Mouse (Mus musculus) left cerebral cortex, adult 18-20 months (tissue): ENCODE measurements around the gene Ppm1h. TPM values are rescaled to one million over a fixed set of nuclear protein-coding genes. Genes with fewer than 3 reads are reported as not detected.

Experiments used
- DNase-seq, 2 experiments: peaks; one replicate each; pipeline ENCODE4 v3.0.0; 2021 to 2022; ENCODE audit warnings: low spot score in 2 of 2, mixed read lengths in 1 of 2
- total RNA-seq, 2 experiments: library from RNA; stranded (reverse); gene quantifications; 2 replicates each; pipeline ENCODE4 v1.2.3; 2021

The Ppm1h gene
- total RNA-seq, 2 experiments from 2014 or later, result 87.4 to 88.5 TPM

DNA sequence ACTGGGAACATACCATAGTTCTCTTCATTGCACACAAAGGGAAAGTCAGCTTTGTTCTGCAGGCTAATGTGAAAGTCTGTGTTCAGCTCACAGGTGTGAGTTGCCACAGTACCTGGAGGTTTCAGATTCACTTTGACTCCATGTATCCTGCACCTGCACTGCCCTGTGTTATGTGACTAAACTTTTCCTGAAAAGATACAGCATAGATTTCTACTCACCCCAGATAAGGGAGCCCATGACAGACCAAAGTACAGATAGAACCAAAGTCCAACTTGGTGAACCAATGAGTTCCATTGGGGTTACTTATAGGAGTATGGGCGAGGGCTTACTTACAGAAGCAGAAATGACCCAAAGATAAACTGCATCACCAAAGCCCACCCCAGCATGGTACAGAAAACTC, 17.8 kb downstream of the Ppm1h start:
- DNase-seq, result no peak

DNA sequence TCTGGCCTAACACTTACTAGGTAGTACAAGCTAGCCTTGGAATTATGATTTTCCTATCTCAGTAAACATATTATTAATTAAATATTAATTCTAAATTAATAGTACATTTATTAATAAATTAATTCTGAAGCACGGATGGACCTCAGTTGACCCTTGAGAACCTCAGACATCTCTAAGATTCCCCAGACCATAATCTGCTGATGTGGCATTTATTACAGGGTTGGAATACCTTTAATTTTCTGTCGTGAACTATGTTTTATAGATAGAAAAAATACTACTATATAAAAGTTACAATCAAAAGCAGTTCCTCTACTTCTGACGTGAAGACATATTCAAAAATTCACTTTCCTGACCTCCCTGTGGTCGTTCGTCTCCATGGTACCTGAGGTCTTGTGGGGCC, 19.8 kb downstream of the Ppm1h start:
- DNase-seq, result no peak

DNA sequence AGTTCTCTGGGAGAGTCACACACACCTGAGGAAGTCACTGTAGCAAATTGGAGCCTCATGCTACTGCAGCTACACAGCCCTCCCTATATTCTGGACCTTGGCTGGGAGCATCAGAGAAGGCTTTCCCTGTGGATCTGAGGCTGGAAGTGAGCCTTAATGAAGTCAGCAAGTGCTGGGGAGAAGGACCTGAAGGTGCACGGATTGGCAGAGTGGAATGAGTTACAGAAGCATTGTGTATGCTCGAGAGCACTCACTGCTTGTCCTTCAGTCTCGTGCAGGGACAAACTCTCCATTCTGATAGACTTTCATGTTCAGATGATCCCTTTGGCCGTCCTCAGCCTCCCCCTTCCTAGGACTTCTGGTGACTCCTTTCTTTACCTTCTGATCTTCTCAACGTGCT, 26.3 kb downstream of the Ppm1h start:
- no peak for DNase-seq

DNA sequence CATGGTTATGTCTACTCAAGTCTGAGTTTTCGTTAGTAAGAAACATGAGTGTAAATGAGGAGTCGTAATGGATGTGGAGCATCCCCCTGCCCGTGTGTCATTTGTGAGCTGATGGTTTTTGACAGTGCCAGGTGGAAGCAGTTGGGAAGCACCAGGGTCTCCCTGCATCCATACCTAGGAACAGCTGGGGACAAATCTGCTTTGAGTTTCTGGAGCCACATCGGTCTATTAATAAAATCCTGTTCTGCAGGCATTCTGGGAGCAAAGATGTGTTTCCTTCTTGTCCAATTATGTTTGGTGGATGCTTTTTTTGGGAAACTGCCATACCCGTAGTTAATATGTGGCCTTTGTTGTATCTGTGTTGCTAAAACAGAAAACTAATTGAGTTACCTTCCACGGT, 26.9 kb downstream of the Ppm1h start:
- DNase-seq, result no peak

DNA sequence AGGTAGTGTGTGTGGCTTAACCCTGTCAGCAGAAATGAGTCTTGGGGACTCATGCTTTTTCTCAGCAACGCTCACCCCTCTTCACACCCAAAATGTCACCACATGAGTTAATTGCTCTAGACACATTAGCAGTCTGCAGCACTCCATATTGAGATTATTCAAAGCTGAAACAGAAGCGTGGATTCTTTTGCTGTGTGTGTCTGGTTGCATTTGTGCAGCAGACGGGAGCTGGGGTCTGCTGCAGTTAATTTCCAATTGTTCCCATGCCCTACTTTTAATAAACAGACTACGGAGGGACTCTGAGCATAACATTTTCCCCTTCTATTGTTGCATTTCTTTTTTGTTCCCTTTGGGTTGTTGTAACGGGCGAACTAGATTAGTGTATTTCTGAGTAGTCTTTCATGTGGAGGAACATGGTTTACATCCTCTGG, 32.8 kb downstream of the Ppm1h start:
- no peak for DNase-seq

DNA sequence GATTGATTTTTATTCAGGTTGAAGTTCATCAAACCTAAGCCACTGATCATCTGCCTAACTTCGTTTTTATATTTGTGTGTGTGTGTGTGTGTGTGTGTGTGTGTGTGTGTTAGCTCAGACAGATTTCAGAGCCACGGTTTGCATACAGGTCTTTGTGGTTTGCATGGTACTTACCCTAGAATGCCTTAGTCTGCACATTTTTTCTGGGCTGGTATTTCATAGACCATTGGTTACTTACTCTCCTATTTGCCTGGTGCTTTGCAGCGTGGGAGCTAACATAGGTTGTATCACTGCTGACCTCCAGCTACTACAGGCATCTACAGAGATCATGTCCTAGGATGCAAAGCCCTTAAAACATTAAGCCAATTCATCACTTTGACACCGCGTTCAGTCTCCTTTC, 33.7 kb downstream of the Ppm1h start:
- no peak for DNase-seq

DNA sequence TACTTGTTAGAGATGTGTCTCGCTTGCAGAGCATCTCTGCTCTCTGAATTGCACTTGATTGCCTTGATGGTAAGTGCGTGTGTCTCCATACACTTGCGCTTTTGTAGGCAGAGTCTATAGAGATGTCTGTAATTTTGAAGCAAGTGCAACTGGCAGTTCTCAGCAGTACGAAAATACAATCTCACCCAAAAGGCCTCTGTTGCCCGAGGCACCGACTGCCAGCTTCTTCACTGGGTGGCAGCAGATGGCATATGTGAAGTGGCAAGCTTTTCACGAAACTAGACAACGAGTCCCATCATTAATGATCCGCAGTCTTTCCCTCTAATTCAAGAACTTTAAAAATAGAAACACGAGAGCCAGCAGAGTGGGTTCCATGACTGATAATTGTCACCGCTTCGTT, 37.3 kb downstream of the Ppm1h start:
- DNase-seq, result no peak

DNA sequence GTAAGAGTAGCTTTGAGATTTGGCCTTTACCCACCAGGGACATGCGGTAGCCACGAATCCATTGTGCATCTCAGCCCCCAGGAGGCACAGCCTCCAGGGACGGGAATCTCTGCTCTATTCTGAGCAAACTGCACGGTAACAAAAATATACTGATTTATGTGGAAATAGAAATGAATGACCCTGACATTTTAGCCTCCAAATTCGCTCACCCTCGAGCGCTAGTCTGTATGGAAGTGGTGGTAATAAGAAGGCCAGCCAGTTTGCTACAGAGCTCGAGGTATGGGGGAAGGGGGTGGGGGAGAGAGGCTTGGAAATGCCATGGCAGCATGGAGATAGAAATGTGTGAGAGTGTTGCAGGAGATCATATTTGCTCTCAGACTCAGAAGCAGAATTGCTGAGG, 37.7 kb downstream of the Ppm1h start:
- DNase-seq, result no peak

DNA sequence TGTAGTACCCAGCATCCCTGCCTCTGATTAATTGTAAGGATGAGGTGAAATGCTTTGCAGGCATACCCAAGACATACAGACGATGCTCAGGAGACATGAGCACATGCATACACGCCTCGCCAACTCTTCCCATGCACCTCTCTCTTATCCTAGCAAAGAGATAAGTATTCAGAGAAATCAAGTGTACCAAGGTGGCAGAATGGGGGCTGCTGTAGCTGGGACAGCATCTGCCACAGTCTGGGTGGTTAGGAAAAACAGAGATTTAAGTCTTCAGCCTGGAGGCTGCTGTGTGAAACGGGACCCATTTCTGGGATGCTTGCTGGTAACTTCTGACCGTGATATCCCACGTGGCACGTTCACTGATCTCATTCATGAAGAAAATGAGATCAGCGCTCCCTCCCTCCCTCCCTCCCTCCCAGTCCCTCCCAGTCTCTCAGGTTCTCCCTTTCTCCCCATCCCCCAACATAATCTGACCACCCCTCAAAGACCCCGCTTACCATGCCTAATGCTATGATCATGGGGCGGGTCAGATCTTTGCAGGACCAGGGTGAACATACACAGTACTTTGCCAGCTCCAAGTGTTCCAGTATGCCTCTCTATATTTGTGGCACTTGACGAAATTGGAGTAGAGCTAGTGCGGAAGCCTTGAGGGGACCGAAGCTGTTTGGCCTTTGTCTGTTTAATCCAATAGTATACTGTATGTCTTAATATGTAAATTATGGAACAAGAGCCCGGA, 38.3 kb downstream of the Ppm1h start:
- no peak for DNase-seq

DNA sequence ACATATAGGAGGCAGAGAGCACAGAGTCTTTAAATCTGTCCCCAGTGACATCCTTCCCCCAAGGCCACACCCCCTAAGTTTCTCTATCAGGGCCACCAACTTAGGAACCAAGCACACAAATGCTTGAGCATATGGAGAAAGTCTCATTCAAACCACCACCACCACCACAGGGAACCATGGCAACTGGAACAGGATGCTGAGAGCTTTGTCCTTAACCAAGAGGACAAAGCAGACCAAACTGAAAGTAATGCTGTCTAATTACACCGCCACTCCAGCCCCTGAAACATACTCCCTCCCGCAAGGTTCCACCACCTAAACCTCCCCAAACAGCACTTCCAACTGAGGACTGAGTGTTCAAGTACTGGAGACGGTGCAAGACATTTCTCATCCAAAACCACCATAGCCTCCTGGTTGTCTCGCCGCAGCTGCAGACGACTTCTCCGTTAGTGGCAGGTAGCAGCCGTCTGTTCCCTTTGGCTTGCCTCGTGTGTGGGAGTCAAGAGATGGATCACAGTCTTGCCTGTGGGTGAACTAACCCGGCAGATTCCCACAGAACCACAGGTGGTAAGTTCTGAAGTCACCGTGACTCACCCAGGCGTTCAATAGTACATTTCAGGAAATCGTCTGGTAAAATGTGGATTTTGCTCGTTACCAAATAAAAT, 39.3 kb downstream of the Ppm1h start:
- DNase-seq, result peak; percentile 62 to 68

DNA sequence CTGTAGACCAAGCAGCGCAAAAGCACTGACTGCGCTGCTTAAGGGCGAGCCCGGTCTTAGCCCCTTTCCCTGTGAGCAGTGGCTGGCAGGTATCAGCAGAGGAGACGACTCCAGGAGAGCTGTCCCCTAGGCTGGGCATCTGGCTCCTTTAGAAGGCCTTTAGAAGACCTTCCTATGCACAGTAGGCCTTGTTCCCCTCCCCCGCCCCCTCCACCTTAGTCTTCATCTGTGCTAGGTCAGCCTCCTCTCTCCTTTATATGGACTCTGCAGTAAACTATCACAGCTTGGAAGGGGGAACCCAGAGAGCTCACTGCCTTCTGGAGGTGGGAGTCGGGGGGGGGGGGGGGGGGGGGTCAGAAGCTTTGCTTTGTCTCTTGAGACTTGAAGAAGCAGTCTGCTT, 40.4 kb downstream of the Ppm1h start:
- DNase-seq, result no peak

DNA sequence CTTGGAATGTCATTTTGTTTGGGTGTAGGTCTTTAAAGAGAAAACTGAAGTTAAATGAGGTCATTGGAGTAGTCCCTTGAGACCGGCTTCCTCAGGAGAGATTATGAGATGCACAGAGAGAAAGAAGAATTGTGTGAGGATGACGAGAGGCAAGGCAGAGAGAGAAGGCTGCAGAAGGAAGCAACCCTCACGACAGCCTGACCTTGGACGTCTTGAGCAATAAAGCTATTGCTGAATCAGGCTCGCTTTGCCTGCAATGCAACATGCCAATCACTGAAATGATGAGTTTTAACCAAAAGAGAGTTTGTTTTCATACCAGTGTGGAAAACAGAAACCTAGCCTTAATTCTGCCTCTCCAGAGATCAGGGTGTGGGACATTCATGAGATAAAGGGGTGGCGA, 43.5 kb downstream of the Ppm1h start:
- DNase-seq, result no peak

DNA sequence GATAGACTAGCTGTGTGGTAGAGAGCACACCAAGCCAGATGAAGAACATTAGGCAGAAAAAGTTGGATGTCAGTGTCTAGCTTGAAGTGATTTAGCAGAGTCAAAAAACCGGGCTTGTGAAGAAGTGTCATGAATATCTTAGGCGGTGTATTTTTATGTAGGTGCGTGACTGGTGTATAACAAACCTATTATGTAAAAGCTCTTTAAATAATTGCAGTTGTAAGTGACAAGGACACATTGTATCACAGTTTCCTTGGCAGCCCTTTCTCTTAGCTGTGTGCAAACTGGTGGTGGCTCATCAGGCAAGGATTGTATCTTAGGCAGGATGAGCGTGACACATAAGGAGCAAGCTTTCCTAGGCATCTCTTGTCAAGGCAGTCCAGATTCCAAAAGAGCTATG, 46.1 kb downstream of the Ppm1h start:
- peak; percentile 46 to 56 for DNase-seq

DNA sequence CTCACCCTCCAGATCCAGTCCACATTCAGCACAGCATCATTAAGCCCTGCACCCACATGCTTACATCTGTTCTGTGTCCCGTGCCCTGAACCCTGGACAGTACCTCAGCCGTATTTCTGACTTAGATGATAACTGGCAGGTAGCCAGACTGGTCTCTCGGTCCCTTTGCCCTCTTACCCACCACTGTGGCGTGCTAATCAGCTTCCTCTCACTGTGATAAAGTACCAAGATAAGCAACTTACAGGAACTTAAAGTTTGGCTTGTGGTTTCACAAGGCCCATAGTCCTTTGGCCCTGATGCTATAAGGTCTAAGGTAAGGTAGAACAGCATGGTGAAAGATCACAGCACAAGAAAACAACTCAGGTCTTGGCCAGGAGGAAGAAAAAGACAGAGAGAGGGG, 48.7 kb downstream of the Ppm1h start:
- DNase-seq, result no peak

DNA sequence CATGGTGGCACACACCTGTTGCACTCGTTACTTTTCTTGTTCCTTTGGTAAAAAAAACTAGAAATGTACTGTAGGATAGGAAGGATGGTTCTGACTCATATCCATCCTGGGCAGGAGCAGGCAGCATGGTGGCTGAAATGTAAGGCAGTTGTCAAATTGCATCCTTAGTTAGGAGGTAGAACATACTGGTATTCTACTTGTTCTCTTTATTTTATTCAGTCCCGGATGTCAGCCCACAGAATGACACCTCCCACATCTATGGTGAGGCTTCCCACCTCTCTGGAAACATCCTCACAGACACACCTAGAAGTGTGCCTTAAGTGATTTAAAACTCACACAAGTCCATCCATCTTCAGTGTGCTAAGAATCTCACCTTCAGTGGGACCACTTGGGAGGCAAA, 49.6 kb downstream of the Ppm1h start:
- DNase-seq, result no peak

DNA sequence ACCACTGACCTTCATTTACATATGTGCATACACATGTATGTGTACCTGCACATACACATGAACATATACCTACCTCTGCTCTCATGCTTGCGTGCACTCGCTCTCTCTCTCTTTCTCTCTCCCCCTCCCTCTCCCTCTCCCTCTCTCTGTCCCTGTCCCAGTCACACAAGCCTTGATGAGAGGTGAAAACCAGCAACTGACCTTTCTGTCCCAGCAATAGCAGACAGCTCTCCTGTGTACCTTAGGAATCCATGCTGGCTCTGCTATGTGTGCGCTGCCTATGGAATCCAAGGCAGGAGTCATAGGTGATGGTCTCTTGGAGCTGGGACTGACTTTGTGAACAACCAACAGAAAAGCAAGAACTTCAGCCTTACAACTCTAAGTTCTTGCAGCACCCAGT, 53.6 kb downstream of the Ppm1h start:
- no peak for DNase-seq

DNA sequence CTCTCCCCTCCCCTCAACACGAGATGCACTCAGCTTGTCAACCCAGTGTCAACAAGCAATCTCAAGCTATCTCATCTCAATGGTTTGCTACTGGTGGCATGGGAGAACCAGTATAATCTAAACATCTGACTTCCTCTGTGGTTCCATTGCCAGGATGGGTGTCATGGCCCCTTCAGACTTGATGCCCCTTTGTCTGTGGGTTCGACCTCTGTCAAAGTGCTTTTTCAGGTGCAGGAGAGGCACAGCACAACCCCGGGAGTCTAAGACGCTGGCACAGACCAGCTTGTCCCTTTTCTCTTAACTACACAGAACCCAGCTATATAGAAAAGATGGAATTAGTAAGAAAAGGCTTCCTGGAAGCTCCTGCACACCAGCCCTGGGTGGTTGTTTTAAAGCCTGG, 56.0 kb downstream of the Ppm1h start:
- no peak for DNase-seq

DNA sequence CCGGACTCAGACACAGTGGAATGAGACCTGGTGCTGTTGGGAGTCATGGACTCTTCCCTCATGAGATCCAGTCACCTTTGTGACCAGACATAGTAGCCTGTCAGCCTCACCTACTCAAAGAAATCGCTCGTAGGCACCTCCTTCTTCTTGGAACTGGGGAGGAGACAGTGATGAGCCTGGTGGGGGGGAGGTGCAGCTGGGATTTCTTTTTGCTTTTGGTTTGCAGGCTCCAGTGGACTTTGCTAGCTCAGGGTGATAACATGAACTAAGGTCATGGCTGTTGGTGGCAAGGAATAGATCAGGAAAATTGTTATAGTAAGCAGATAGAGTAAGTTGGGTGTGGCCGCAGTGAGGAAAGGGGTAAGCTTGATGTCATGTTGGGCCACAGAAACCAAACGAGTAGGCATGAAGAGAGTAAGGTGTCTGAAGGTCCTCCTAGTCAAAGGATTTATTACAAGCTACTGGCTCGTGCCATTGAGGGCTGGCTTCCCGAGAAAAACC, 56.8 kb downstream of the Ppm1h start:
- no peak for DNase-seq

DNA sequence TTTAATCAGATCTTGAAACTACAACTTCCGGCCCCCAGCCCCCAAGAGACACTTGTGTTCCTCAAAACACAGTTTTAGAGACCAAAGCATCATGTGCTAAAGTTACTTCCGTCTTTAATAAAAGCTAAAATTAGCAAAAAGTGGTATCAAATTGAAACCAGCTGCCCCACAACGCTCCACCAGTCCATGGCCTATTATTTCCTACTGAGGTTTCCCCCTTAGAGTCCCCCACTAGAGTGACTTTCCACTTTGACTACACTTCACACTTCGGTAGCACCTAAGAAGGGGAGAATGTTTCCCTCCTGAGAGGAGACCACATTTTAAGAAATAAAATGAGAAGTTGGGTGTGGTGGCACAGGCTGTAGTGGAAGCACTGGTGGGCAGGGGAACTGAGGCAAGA, 58.3 kb downstream of the Ppm1h start:
- no peak for DNase-seq

DNA sequence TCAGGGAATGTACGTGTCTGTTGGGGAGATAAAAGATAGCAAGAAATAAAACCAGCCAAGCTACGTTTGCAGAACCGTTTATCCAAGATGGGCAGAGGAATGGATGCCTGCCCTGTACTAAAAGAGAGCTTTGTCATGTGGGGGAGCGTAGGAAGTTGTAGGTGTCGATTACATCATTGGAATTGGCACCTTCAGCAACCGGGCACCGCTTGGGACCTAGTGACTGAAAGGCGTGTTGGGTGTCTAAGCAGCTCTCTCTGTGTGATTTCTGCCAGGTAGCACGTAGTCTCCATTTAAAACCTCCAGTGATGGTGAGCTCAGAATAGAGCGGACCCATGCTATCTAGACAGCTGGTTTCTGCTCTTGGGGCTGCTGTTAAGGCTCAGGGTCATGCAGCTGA, 60.0 kb downstream of the Ppm1h start:
- peak; percentile 60 to 64 for DNase-seq

DNA sequence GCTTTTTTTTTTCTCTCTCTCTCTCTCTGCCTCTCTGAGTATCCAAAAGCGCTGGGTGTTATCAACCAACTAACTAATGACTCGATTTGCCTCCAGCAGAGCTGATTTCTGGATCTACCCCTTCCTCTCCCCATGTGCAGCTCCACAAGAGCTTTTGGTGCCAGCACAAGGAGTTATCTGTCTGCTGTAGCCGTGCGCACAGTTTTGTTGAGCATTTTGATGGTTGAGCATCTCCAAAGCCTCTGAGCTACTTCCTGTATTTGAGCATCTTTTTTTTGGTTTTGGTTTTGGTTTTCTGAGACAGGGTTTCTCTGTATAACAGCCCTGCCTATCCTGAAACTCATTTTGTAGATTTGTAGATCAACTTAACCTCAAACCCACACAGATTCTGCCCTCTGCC, 60.5 kb downstream of the Ppm1h start:
- DNase-seq, result no peak

DNA sequence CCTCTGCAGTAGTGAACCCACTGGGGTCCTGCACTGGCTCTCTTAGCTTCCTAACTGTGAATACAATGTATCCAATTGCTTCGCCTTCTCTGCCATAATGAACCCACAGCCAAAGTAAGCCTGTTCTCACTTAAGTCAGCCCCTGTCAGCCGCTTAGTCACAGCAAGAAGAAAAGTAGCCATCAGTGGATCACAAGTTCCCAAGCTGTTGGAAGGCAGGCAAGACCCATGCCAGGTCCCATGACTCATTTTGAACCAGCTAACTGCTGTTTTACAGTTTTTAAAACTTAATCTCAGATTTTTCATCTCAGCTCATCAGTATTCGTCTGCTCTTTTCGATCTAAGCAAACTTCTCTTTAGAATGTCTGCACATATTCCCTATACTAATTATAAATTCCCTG, 61.6 kb downstream of the Ppm1h start:
- peak in 1 of 2 experiments; percentile 52 for DNase-seq

DNA sequence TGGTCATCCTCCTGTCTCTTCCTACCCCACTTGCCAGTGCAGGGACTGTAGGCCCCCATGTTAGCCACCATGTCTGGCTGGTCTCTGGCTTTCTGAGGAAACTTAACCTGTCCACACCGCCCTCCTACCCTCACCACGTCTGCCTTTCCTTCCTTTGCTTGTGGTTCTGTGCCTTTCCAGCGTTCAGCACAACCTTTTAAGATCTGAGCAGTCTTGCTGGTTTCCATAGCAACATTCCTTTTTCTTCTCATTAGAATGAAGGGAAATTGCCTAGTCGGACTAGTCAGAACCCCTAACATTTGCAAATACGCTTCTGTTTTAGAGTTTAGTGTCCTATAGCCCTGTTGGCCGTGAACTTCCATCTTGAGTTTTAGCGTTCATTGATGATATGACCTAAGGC, 62.6 kb downstream of the Ppm1h start:
- no peak for DNase-seq
